Mouse (Mus musculus) kidney, adult 9 months (tissue): ENCODE measurements around the gene Tm4sf4.

ENCODE experiments used
- DNase-seq: peaks from one replicate; pipeline ENCODE4 v3.0.0; 2022

Tm4sf4 gene

GRCm38 (mm10) chr3:57425089-57425730, at the start of gene Tm4sf4:
Gene Tm4sf4 (plus strand): TSS chr3:57425314.
- peak; percentile 21 for DNase-seq

- DNase-seq, result no peak
Observed at GRCm38 (mm10) chr3:57386423-57386822, 38.7 kb upstream of the Tm4sf4 start.

- no peak for DNase-seq
Observed at GRCm38 (mm10) chr3:57386895-57387294, 38.2 kb upstream of the Tm4sf4 start.

- DNase-seq, result no peak
Observed at GRCm38 (mm10) chr3:57387593-57387992, 37.5 kb upstream of the Tm4sf4 start.

- DNase-seq, result no peak
Observed at GRCm38 (mm10) chr3:57411535-57411934, 13.6 kb upstream of the Tm4sf4 start.

GRCm38 (mm10) chr3:57420233-57420632, 4.9 kb upstream of the Tm4sf4 start:
- no peak for DNase-seq

GRCm38 (mm10) chr3:57420660-57421059, 4.5 kb upstream of the Tm4sf4 start:
- DNase-seq, result no peak

GRCm38 (mm10) chr3:57426351-57426750, 1.2 kb downstream of the Tm4sf4 start:
- DNase-seq, result no peak

GRCm38 (mm10) chr3:57428682-57429464, 3.8 kb downstream of the Tm4sf4 start:
- peak; percentile 49 for DNase-seq

- DNase-seq, result peak; percentile 54
Observed at GRCm38 (mm10) chr3:57429486-57429885, 4.4 kb downstream of the Tm4sf4 start.

GRCm38 (mm10) chr3:57431706-57432105, 6.6 kb downstream of the Tm4sf4 start:
- no peak for DNase-seq

GRCm38 (mm10) chr3:57435364-57435763, 10.2 kb downstream of the Tm4sf4 start:
- DNase-seq, result no peak

GRCm38 (mm10) chr3:57440956-57441355, 15.8 kb downstream of the Tm4sf4 start:
- DNase-seq, result no peak

- peak; percentile 83 for DNase-seq
Observed at GRCm38 (mm10) chr3:57445706-57446105, 20.6 kb downstream of the Tm4sf4 start.

GRCm38 (mm10) chr3:57447889-57448288, 22.8 kb downstream of the Tm4sf4 start:
- no peak for DNase-seq

- DNase-seq, result peak; percentile 81
Observed at GRCm38 (mm10) chr3:57448445-57448844, 23.3 kb downstream of the Tm4sf4 start.

- DNase-seq, result no peak
Observed at GRCm38 (mm10) chr3:57458652-57459051, 33.5 kb downstream of the Tm4sf4 start.

GRCm38 (mm10) chr3:57463302-57463701, 38.2 kb downstream of the Tm4sf4 start:
- DNase-seq, result no peak

GRCm38 (mm10) chr3:57466289-57466688, 41.2 kb downstream of the Tm4sf4 start:
- peak; percentile 46 for DNase-seq

- no peak for DNase-seq
Observed at GRCm38 (mm10) chr3:57469325-57469724, 44.2 kb downstream of the Tm4sf4 start.

GRCm38 (mm10) chr3:57470326-57470725, 45.2 kb downstream of the Tm4sf4 start:
- DNase-seq, result peak; percentile 83

- peak; percentile 32 for DNase-seq
Observed at GRCm38 (mm10) chr3:57470981-57471601, 46.0 kb downstream of the Tm4sf4 start.

GRCm38 (mm10) chr3:57472407-57472806, 47.3 kb downstream of the Tm4sf4 start:
- peak; percentile 35 for DNase-seq

GRCm38 (mm10) chr3:57474421-57474820, 49.3 kb downstream of the Tm4sf4 start:
- DNase-seq, result peak; percentile 90
